Mouse (Mus musculus): ENCODE measurements around the gene Prim1.

- no peak for TF ChIP-seq CTCF (IDR thresholded peaks at IDR 0.05; ENCODE audit: borderline replicate concordance, insufficient read depth, low read length)
- no peak for TF ChIP-seq POLR2A (IDR thresholded peaks at IDR 0.05; ENCODE audit: low read depth, low read length)
Observed at GRCm38 (mm10) chr10:128042466-128042865, 27.5 kb downstream of the Prim1 start.

All from embryonic fibroblast, embryonic 13.5 days (primary cell).